Mouse (Mus musculus): ENCODE measurements around the gene Npr2.

GRCm38 (mm10) chr4:43636751-43637150 lies 5.0 kb downstream of the Npr2 start:
- TF ChIP-seq CTCF (IDR thresholded peaks at IDR 0.05; ENCODE audit: control insufficient read depth, insufficient read depth, insufficient replicate concordance, low read depth, low read length): no peak
- TF ChIP-seq POLR2A (IDR thresholded peaks at IDR 0.05; ENCODE audit: control insufficient read depth, low read depth, low read length): no peak
